Mouse (Mus musculus): ENCODE data around the gene Plin4.
"Not testable (repeated sequence)": the region's sequence is repeated elsewhere in the genome, so short reads cannot be mapped to it uniquely, and the experiment has no call there.

Plin4 gene

GRCm38 (mm10) chr17:56098711-56099572 is 10.7 kb downstream of the Plin4 start:
- DNase-seq: no peak

GRCm38 (mm10) chr17:56098180-56098579 is 11.4 kb downstream of the Plin4 start:
- no peak for DNase-seq

GRCm38 (mm10) chr17:56096883-56097282 is 12.7 kb downstream of the Plin4 start:
- DNase-seq: no peak

GRCm38 (mm10) chr17:56092794-56093193 is 16.8 kb downstream of the Plin4 start:
- DNase-seq: no peak

- no peak for DNase-seq
These were observed 17.3 kb downstream of the Plin4 start for GRCm38 (mm10) chr17:56092312-56092711.

GRCm38 (mm10) chr17:56080781-56081585 is 28.6 kb downstream of the Plin4 start:
- no peak for DNase-seq

- DNase-seq: peak in 1 of 2 experiments; percentile 35
These were observed 29.7 kb downstream of the Plin4 start for GRCm38 (mm10) chr17:56079921-56080320.

- peak; percentile 100 for DNase-seq
These were observed 30.5 kb downstream of the Plin4 start, which contains the start of gene Hdgfl2 for GRCm38 (mm10) chr17:56078880-56079795. Hdgfl2 (plus strand) TSS chr17:56079634.

- DNase-seq: peak in 1 of 2 experiments; percentile 42
These were observed 31.2 kb downstream of the Plin4 start for GRCm38 (mm10) chr17:56078361-56078760.

- DNase-seq: no peak
These were observed 32.1 kb downstream of the Plin4 start for GRCm38 (mm10) chr17:56077523-56077922.

GRCm38 (mm10) chr17:56074827-56075208 is 34.8 kb downstream of the Plin4 start, which contains the start of gene Ubxn6:
Ubxn6 (minus strand) TSS chr17:56075028.
- peak; percentile 95 to 96 for DNase-seq

GRCm38 (mm10) chr17:56074097-56074826 is 35.3 kb downstream of the Plin4 start:
- DNase-seq: peak in 1 of 2 experiments; percentile 64

GRCm38 (mm10) chr17:56072243-56072642 is 37.4 kb downstream of the Plin4 start:
- DNase-seq: no peak

GRCm38 (mm10) chr17:56071126-56071525 is 38.5 kb downstream of the Plin4 start:
- no peak for DNase-seq

GRCm38 (mm10) chr17:56069066-56069465 is 40.5 kb downstream of the Plin4 start:
- no peak for DNase-seq

- no peak for DNase-seq
These were observed 43.2 kb downstream of the Plin4 start for GRCm38 (mm10) chr17:56066451-56066850.

- not testable (repeated sequence) for DNase-seq
These were observed 43.9 kb downstream of the Plin4 start for GRCm38 (mm10) chr17:56065715-56066114.

GRCm38 (mm10) chr17:56062081-56062480 is 47.5 kb downstream of the Plin4 start:
- DNase-seq: no peak

GRCm38 (mm10) chr17:56057381-56058120 is 52.1 kb downstream of the Plin4 start:
- DNase-seq: no peak

- DNase-seq: no peak
These were observed 53.5 kb downstream of the Plin4 start for GRCm38 (mm10) chr17:56055945-56056678.

Data from thymus, adult 18-20 months (tissue).